Mouse (Mus musculus) heart, adult 9 months (tissue): ENCODE data around the gene Efl1.

ENCODE experiments used
- DNase-seq, 2 experiments: peaks; one replicate each; pipeline ENCODE4 v3.0.0; 2022; ENCODE audit warnings: low spot score in 2 of 2

Gene Efl1

GRCm38 (mm10) chr7:82811140-82811851, 162.9 kb downstream of the Efl1 start:
- no peak for DNase-seq

- no peak for DNase-seq
Observed at GRCm38 (mm10) chr7:82812186-82813155, 164.1 kb downstream of the Efl1 start.

GRCm38 (mm10) chr7:82819541-82819940, 171.1 kb downstream of the Efl1 start:
- DNase-seq: no peak

GRCm38 (mm10) chr7:82820661-82821060, 172.2 kb downstream of the Efl1 start:
- no peak for DNase-seq

GRCm38 (mm10) chr7:82821501-82821900, 173.1 kb downstream of the Efl1 start:
- DNase-seq: no peak

GRCm38 (mm10) chr7:82822528-82822927, 174.1 kb downstream of the Efl1 start:
- no peak for DNase-seq
